Mouse (Mus musculus) cerebellum, adult 8-10 months (tissue): ENCODE results near the gene Rpn2.
A peak's percentile ranks its signal among the peaks of the same experiment; 100 is the strongest.

ENCODE experiments used
- DNase-seq: peaks from one replicate; pipeline ENCODE4 v3.0.0; 2022

Gene Rpn2

DNA sequence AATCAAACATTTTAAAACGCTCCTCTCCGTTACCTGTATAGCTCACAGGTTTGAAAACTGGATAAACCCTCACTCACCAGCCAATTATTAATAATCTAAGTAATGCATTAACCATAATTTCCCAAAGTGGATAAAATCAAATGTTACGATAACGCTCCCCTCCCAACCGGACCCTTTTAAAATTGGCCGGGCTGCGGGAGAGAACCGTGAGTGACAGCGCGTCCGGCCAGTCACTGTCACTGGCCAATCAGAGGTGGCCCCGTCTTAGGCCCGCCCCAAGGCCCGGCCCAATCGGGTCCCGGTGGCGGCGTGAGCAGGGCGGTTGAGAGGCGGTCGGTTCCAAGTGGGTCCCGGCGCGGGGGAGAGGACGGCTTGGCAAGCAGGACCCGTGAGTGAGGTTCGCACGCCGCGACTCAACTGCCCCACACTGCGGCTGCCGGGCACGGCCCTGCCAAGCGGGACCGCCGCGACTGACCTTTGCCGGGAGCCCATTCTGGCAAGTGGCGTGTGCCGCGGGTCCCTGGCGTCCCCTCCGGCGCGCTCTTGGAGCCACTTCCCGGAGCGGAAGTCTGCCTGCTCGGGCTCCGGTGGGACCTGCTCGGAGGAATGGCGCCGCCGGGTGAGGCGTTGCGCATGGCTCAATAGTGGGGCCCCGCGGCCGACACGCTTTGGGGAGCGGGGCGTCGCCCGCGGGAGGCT is at the start of gene Rpn2:
Rpn2 (plus strand) TSS at position 301 of the 699 bp plus-strand sequence.
- peak; percentile 96 for DNase-seq

DNA sequence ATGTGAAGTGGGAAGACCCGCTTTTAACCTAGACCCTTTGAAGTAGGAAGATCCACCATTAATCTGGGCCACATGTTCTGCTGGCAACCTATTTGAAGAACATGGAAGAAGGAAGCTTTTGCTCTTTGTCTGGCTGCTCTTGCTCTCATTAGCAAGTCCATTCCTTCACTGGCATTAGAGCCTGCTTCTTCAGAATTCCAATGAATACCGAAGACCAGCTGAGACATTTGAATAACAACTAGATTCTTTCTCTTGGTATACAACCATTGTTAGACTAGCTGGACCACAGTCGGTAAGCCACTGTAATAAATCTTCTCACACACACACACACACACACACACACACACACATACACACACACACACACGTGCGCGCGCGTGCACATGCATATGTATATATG is 42.9 kb upstream of the Rpn2 start:
- DNase-seq = no peak

DNA sequence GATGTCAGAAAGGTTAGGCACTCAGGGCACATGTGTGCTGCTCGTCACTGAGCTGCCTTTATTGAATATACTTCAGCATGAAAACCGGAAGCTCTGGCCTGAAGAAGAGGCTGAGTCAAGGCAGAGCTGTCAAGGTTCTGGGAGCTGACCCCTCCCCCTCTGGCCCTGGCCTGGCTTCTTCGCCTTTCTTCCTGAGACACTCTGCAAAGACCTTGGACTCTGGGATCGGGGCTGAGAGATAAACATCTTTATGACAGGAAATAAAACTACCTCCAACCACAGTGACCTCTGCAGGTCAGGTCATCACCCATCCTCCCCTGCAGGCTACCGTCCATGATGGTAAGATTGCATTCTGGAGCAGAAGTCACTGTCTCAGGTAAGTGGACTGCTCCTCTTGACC is 33.8 kb upstream of the Rpn2 start:
- DNase-seq = no peak

DNA sequence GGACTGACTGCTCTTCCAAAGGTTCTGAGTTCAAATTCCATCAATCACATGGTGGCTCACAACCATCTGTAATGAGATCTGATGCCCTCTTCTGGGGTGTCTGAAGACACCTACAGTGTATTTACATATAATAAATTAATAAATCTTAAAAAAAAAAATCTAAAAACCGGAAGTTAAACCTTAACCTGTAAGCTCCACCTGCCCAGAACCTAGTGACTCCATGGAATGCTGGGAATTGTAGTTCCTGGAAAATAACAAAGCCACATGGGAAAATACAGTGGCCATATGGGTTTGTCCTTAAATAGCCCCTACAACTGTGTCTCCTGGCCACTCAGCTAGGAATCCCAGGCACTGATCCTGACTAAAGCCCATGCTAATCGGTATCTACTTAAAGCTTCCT is 33.2 kb upstream of the Rpn2 start:
- DNase-seq = no peak

DNA sequence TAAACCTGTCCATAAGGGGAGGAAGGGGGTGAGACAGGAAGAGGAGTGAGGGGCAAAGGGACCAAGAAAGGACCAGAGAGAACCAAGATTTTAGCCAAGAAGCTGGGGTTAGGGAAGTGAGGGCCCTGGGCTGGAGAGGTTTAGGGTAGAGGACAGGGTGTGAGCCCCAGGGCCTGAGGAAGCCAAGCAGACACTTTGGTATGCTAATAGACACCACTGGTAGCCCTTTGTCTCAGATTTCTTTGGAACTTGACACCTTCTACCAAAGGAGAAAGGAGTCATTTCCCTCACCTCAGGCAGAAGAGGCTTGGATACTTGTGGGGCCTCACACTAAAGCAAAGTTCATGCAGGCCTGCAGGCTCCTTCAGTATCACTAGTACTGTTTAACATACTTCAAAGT is 30.7 kb upstream of the Rpn2 start:
- no peak for DNase-seq

DNA sequence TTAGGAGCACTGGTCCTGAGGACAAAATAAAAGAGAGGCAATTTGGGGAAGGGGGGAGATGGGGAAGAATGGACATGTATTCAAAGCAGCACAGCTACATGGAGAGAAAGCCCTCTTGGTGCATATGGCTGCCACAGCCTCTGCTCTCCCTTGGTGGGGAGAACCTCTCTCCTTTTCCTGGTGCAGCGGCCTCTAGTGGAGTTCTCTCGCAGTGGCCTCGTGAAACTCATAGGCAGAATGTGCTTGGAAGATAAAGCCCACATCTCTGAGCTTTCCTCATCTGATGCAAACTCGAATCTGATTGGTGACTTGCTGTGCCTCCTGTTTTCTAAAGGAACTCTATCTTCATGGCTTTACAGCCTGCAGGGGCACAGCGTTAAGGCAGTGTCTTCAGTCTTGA is 19.1 kb upstream of the Rpn2 start:
- peak; percentile 37 for DNase-seq

DNA sequence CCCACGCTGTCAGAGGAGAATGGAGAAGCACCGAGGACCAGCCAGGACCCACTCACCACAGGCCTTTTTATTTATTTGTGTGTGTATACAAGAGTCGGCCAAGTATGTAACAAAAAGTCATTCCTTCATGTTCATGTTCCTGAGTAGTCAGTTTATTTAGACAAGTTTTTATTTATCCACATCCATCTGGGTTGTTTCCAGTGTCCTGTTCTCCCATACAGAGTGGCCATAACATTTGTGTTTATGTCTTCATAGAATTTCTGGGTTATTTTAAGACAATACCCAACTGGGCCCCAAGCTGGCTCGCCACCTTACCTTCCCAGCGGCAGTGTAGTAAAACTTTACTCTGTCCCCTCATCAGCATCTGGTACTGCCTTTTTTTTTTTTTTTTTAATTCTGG is 16.9 kb upstream of the Rpn2 start:
- DNase-seq = no peak

DNA sequence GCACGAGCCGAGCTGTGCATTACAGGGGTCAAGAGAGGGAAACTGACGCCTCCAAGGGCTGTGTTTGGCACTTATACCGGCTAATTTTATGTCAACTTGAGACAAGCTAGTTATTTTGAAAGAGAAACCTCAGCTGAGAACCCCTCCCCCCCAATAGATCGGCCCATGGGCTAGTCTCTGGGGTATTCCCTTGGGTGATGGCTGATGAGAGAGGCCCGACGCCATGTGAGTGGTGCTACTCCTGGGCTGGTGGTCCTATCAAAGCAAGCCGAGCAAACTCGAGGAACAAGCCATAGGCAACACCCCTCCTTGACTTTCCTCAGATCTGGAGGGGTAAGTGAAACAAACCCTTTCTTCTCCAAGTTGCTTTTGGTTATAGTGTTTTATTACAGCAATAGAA is 16.3 kb upstream of the Rpn2 start:
- no peak for DNase-seq

DNA sequence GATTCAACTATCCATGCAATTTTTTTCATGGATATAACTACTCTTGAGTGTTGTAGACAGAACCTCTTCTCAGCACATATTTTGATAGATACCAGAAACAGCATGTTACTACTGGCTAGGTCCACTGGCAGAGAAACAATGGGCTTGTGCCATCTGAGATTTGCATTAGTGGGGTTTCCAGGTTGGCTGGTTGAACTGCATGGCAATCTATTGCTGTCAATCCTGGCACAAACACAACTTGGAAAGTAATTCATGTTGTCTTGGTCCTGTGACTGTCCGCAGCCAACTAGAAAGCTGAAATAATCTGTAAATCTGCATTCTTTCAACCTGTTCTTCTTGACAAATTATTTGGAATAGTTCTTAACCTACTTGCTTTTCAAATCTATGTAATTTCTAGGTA is 15.7 kb upstream of the Rpn2 start:
- no peak for DNase-seq

DNA sequence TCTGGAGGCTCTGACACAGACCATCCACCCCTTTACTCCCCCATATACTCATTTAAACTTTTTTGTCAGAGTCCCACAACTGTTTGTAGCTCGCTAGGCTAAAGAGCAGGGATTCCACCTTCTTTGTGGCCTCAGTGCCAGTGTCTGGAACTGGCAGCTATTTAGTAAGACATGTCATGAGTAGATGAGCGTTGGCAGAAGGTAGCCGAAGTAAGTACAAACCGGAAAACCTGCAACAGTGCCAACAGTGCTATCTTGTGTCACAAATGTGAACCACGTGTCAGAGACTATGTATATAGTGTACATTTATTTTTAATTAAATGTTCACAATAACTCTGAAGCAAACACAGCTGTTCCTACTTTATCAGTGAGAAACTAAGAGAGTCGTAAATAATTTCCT is 15.0 kb upstream of the Rpn2 start:
- no peak for DNase-seq

DNA sequence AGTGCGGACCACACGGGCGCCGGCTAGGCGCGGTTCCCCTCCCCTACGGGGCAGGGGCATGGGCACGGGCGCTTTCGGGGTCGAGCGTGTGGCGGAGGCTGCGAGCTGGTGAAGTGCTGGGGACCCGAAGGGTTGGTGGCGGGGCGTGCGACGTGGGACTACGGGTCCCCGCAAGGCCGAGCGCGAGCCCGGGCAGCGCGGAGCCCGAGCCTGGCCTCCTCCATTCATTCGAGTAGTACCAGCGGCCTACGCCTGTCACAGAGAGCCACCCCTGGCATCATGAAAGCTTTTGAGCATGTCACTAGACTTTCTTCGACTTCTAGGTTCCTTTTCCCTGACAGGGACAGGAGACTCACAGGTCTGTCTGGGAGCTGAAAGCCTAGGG is 591 bp downstream of the Rpn2 start, which contains the start of gene Mroh8:
Mroh8 (minus strand) TSS at position 134 of the 385 bp plus-strand sequence.
- DNase-seq = no peak

DNA sequence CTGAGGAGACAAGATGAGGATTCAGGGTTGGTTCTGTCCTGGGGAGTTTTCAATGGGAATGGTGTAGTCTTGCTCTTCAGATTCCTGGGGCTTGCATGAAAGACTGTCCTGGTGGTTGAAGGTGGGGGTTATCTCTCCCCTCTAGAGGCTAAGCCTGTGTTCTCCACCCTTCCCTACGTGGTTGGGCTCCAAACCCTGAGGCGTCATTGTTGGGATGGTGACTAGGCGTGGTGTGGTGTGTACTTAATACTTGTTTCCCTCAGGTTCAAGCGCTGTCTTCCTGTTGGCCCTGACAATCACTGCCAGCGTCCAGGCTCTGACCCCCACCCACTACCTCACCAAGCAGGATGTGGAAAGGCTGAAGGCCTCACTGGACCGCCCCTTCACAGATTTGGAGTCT is 4.5 kb downstream of the Rpn2 start:
- DNase-seq = no peak

DNA sequence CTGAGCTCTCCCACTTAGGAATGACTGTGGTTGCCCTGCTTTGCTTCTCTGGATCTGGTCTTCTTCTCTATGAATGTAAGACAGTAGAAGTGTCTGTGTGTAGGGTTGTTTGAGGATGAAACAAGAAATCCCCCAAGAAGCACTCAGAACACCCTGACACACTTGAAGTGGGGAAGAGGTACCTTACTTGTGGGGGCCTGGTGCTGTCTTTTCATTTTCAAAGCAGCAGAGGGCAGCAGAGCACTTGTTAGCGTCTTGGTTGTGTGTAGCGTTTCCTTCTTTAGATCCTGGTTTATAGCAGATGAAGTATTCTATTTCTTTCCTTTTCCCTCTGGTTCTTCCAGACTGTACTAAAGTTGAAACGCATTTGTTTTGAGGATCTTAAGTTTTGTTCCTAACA is 8.7 kb downstream of the Rpn2 start:
- peak; percentile 43 for DNase-seq

DNA sequence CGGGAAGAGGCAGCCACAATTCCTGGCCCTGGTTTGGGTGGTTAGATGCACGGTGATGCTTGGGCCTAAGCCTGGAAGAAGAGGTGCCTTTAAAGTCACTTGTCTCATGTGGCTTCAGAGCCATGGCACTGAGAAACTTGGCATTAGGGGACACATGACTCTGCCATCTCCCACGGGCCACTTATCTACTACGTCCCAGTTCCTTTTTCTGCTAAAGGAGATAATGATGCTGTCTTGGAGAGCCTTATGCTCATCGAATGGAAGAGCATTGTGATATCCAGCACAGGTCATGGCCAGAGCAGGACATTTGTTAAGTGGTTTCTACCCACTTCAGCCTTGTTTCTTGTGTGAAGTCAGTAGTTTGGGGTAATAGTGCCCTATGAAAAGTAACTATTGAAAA is 10.2 kb downstream of the Rpn2 start:
- no peak for DNase-seq

DNA sequence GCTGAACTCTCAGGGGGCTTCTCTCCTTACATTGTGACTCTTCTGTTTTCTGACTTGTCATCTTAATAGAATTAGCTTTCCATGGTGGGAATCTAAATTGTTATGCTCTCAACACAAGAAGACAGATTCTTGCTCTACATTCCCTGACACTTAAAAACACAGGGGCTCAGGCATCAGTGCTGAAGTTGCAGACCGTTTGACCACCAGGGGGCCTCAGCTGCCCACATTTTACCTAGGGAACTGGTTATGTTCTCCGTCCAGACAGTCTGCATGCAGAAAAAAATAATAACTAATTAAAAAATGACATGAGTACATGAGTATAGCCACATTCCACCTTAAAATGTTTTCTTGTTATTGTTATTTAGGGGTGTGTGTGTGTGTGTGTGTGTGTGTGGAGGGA is 13.3 kb downstream of the Rpn2 start:
- peak; percentile 58 for DNase-seq

DNA sequence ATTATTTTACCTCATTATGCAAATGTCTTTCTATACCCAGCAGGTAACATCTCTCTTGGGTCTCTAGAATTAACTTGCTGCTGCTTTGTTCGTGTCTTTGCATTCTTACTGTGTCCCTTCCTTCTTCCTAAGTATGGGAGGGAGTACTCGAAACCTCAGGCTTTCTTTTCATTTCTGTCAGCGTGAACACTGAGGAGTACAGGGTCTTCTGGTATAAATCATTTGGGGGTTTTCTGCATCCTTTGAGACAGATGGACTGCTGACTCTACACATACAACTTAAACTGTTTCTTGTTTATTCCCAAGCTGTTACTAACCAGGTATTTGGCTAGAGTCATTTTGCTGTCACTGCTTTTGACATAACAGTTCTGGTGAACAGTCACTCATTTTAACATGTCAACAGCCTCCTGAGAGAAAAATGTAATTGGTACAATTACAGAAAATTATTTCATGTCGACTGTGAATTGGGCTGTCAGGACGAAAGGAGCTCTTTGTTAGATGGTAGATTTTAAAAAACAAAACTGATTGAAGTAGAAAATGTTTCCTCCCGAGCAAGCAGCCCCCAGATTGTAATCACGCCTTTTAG is 17.4 kb downstream of the Rpn2 start:
- DNase-seq = no peak

DNA sequence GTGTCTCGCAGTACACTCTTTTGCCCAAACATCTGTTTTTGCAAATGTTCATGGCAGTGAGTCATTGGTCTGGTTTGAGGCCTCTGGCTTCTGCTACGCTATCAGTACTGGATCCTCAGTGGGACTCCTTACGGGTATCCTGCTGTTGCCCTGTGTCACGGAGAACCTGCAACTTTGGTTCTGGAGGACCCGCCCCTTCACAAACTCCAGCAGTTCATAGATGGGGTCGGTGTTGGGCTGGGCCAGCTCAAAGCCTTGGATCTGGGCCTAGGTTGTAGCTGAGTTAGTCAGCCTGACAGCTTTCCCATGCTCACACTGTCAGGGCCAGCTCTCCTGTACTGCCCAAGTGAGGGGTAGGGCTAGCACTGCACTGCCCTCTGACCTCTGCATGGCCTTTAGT is 21.2 kb downstream of the Rpn2 start:
- no peak for DNase-seq

DNA sequence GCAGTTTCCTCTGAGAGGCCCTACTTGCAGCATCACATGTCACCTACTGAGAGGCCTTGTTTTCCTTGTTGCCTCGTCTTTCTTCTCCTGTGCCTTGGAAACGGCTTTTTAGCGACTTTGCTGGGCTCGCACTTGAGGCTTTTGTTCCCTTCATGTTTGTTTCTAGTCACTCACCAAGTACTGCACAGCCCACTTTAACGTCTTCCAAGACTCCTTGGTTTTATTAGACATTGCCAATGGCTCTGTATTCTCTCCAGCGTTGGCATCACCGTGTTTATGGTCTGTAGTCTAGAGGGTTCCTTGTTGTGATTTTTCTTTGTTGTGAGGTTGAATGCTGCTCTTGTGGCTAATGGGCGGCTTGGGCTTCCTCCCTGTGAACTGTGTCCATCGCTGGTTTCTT is 24.3 kb downstream of the Rpn2 start:
- DNase-seq = no peak

DNA sequence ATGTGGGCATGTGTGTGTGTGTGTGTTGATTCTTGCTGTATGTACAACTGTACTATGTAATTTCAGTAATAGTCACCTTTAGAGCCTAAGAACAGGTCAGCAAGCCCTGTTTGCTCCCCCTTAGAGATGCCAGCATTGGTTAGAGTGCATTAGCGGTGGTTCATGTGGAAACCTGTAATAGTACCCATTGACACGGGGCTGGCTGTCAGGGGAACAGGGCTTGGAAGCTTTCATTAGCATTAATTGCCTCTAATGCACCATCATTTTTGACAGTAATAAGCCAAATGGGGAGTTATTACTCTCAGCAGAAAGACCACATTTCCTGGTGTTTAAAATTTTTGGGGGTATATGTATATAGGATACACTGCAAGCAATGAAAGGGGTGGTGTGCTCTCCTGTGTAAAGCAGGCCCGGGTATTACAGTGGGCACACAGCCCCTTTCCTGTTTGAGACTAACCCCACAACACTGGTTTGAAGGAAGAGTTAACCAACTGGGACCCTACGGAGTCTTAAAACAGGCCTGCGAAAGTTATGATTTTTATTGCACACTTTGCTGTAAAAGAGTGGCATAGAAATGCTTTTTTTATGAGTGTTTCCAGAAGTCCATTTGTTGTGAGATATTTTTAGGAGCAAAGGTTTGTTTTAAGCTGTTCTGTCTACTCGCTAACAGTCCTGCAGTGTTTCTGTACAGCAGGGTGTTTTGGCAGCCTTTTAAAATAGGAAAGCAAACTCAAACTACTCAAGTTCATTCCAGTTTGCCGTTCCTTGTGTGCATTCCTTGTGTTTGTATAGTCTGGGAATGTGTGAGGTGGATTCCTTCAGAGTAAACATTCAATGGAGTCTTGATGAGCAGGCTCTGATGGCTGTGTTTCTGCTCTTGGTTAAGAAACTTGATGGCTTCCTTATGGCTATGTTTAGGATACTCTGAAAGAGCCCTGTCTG is 27.5 kb downstream of the Rpn2 start:
- no peak for DNase-seq

DNA sequence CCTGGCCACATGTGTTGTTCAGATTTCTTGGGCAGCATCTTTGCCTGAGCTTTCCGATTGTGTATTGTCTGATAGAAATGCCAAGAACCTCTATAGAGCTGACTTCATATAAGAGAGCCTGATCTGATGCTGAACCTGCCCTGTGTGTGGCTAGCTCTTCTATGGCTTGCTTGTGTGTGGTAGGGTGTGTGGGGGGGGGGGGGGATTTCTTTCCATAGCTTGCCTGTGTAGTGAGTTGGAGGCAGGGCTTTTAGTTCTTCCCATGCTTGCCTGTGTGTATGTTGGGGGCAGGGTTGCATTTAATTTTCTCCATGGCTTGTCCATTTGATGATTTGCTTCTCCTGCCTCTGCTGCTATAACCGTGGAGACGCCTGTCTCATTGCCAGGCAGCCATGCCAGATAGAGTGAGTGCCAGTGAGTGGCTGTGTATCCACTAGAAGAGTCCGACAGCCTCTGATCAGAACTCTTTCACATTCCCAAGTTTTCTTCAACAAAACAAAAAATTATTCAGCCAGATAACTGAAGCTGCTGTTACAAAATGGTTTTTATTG is 29.0 kb downstream of the Rpn2 start:
- no peak for DNase-seq

DNA sequence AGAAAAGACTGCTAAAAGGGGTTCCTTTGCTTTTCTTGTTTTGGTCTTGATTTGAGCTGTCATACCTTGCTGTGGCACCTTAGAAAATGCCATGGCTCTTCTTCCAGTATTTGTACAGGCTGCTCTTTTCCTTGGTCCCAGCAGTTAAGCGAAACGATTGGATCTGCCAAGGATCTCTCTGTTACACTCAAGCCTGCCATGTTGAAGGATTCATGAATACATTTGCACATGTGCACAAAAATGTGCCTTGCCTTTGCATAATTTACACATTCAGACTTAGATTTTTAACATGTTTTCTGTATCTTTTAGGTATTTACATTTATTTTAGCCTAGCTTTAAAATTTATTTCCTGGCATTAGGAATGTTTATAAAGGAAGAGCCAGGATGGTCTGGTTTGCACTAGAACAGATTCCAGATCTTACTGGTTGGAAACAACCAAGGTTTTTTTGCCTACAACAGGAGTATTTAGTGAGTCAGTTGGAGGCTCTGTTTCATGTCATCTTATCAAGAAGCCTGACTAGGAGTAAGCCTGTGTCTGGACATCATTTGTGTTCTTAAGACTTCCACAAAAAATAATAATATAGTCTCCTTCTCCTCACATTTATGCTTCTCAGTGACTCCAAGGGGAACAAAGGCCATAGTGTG is 29.6 kb downstream of the Rpn2 start:
- DNase-seq = no peak

DNA sequence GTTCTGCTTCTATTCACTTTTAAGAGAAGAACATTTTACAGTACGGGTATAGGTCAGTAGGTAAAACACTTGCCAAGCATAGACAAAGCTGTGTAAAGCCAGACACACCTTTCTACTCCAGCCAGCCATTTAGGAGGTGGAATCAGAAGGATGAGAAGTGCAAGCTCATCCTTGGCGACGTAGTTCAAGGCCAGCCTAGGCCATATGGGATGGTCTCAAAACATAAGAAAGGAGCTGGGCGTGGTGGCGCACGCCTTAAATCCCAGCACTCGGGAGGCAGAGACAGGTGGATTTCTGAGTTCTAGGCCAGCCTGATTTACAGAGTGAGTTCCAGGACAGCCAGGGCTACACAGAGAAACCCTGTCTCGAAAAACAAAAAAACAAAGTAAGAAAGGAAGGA is 30.8 kb downstream of the Rpn2 start:
- no peak for DNase-seq

DNA sequence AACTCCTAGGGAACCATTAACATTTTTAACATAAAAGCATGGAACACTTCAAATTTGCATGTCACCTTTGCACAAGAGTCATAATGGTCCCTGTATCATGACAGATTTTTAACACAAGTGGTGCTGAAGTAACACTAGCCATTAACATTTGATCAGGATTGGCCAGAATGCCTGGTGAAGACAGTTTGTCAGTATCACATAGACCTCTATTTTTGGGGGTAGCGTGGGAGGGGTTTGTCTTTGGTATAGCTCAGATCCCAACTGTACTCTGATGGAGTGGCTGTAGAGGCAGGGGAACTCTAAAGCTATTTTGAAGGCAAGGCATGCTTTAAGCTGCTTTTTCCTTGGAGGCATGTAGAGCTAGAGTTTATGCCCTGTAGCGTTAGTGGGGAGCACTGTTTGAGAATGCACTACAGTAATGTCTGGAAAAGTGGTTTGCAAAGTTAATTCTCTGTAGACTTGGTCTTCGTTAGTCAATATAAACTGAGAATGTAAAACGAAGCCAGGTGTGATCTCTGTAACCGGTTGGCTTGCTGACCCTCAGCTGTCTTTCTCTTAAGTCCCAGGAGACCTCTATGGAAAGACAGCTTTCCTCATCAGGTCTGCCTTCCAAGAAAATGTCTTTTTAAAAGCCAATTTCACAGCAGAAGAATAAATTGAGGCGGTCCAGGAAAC is 32.3 kb downstream of the Rpn2 start:
- DNase-seq = no peak
